Mouse (Mus musculus): ENCODE data around the gene Cxcl12.

DNA sequence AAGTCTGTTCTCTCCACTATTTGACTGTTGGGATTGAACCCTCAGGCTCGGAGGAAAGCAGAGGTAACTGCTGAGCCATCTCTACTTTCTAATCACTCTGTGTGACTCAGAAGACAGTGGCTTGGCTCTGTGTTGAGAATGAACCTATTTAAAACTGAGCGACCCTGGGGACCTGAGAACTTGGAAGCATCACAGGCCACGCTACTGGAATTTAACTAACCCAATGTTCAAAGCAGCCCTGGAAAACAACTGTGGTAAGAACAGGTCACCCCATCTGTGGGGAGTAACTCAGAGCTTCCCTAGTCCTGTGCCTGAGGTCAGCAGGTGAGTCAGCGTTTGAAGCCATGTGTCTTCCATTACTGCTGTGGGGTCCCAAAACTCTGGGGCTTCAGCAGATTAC, 17.0 kb downstream of the Cxcl12 start:
- TF ChIP-seq POLR2A (IDR thresholded peaks at IDR 0.05; ENCODE audit: insufficient read depth, low read length): no peak
- no peak for TF ChIP-seq CTCF (IDR thresholded peaks at IDR 0.05; ENCODE audit: low read depth, low read length)
- no peak for TF ChIP-seq EP300 (IDR thresholded peaks at IDR 0.05; ENCODE audit: insufficient read depth, low read depth, low read length)

Data from ES-Bruce4 (cell line).